Mouse (Mus musculus) small intestine, adult 2 months (tissue): ENCODE results near the gene Cisd3. TPM values are rescaled to one million over a fixed set of nuclear protein-coding genes. Genes with fewer than 3 reads are reported as not detected.

ENCODE experiments used
- H3K27ac ChIP-seq: fragments of 200-500 bp; 2 replicates; pipeline ENCODE4 v1.5.1; 2012; ENCODE audit warnings: low read depth, low read length, control low read depth, inconsistent platforms; ENCODE audit not compliant: insufficient read depth
- H3K27me3 ChIP-seq: fragments of 200-500 bp; 2 replicates; pipeline ENCODE4 v1.6.1; 2012; ENCODE audit warnings: mild to moderate bottlenecking, moderate library complexity, low read length, inconsistent platforms; ENCODE audit not compliant: control insufficient read depth, insufficient read depth
- H3K36me3 ChIP-seq: fragments of 200-500 bp; 2 replicates; pipeline ENCODE4 v1.6.1; 2012; ENCODE audit warnings: mild to moderate bottlenecking, low read length, control low read depth, inconsistent platforms; ENCODE audit not compliant: control insufficient read depth, insufficient read depth
- H3K4me1 ChIP-seq: fragments of 200-500 bp; 2 replicates; pipeline ENCODE4 v1.6.1; 2012; ENCODE audit warnings: low read length, inconsistent platforms, mixed read lengths; ENCODE audit not compliant: control insufficient read depth, insufficient read depth, insufficient read length
- H3K4me3 ChIP-seq: fragments of 200-500 bp; 2 replicates; pipeline ENCODE4 v1.5.1; 2012; ENCODE audit warnings: low read depth, mild to moderate bottlenecking, control low read depth, inconsistent platforms, low read length, moderate library complexity
- CTCF ChIP-seq: fragments of 200-500 bp; IDR thresholded peaks from 2 replicates; pipeline ENCODE4 v1.5.1; 2012; ENCODE audit warnings: low read depth, mild to moderate bottlenecking, control low read depth, inconsistent platforms, low read length, moderate library complexity, mixed read lengths; ENCODE audit not compliant: insufficient replicate concordance, insufficient read length; ENCODE audit errors: extremely low read depth
- POLR2A ChIP-seq: fragments of 200-500 bp; IDR thresholded peaks from 2 replicates; pipeline ENCODE4 v1.6.1; 2012; ENCODE audit warnings: low read depth, mild to moderate bottlenecking, control low read depth, inconsistent platforms, low read length, moderate library complexity
- WGBS: fragments of 180-500 bp; shearing (Covaris S2); methylation state at CpG from one replicate; pipeline ENCODE4 v1.1.7; 2018; 5-methylcytosine and 5-hydroxymethylcytosine counted together
- polyA plus RNA-seq: library from polyadenylated mRNA; depleted of rRNA; stranded (reverse); fragments of >200 nt; gene quantifications from 2 replicates; pipeline ENCODE4 v1.2.3, GENCODE M21; 2012

The Cisd3 gene
- polyA plus RNA-seq, 1 experiment: 249 TPM

GRCm38 (mm10) chr11:97669268-97669667, 16.4 kb upstream of the Cisd3 start:
- no peak overlapping the region for H3K27ac ChIP-seq
- H3K27me3 ChIP-seq: no peaks in the 10 kb centered on the region
- H3K4me1 ChIP-seq: peaks cover 3% of the 10 kb centered on the region; the same call in 1 of the 2 replicates
- no peak for TF ChIP-seq POLR2A
- no peak for TF ChIP-seq CTCF
- H3K36me3 ChIP-seq: peaks cover 50% of the 10 kb centered on the region
- H3K4me3 ChIP-seq: no peak overlapping the region
- 81% methylated on average over 15 of the region's 15 CpGs for WGBS

GRCm38 (mm10) chr11:97669829-97670228, 15.8 kb upstream of the Cisd3 start:
- Histone ChIP-seq H3K4me1 (peaks cover under 1% of the 10 kb centered on the region; the same call in 1 of the 2 replicates), H3K27me3 (no peaks in the 10 kb centered on the region), H3K4me3 (no peak overlapping the region), H3K27ac (no peak overlapping the region), H3K36me3 (peaks cover 56% of the 10 kb centered on the region)
- WGBS: 52% methylated on average over 6 of the region's 6 CpGs
- TF ChIP-seq POLR2A: no peak
- TF ChIP-seq CTCF: no peak

DNA sequence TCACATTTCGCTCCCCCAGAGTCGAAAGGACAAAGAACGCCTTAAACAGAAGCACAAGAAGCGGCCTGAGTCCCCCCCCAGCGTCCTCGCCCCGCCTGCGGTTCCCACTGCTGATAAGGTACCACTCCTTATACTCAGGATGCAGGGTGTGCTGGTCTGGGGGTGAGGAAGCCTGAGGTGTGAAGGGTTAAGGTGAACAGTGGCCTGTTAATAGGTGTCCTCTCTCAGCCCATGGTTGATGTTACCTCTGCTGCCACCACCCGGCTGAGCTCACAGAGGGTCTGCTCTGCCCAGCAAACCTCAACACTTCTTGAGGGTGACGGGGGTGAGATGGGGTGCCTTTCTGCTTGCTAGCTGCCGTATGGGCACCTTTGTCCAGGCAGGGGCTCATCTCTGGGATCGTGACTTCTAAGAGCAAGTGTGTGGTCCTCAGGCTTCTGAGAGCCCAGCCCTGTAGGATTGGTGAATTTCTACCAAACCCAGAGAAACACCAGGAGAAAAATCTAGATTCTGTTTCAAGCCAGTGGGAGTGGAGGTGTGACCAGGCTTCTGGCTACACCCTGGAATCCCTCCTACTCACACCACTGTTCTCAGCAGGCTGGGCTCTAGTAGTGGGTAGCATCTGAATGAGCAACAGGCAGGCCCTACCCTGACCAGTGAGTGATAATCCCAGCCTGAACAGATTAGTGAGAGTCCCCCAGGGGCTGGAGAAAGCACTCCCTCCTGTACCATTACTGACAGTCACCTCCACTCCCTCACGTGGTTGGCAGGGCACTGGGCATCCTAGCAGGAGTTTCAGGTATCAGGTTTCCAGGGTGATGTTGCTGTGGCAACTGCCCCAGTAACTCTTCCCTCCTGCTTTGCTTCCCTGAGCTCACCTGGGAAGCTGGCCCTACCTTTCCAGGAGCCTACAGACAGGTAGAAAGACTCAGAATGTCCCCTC, 15.1 kb upstream of the Cisd3 start:
- WGBS: 78% methylated on average over 13 of the region's 13 CpGs
- no peaks in the 10 kb centered on the region for H3K27me3 ChIP-seq
- peaks cover 61% of the 10 kb centered on the region for H3K36me3 ChIP-seq
- no peaks in the 10 kb centered on the region for H3K4me1 ChIP-seq
- no peak overlapping the region for H3K27ac ChIP-seq
- H3K4me3 ChIP-seq: no peak overlapping the region
- TF ChIP-seq POLR2A (no peak), CTCF (no peak)

GRCm38 (mm10) chr11:97671177-97671527, 14.5 kb upstream of the Cisd3 start:
- Histone ChIP-seq H3K4me1 (no peaks in the 10 kb centered on the region), H3K36me3 (peaks cover 64% of the 10 kb centered on the region), H3K27ac (no peak overlapping the region), H3K4me3 (no peak overlapping the region), H3K27me3 (no peaks in the 10 kb centered on the region)
- TF ChIP-seq POLR2A (no peak), CTCF (no peak)
- whole genome bisulfite sequencing: 76% methylated on average over 2 of the region's 2 CpGs

DNA sequence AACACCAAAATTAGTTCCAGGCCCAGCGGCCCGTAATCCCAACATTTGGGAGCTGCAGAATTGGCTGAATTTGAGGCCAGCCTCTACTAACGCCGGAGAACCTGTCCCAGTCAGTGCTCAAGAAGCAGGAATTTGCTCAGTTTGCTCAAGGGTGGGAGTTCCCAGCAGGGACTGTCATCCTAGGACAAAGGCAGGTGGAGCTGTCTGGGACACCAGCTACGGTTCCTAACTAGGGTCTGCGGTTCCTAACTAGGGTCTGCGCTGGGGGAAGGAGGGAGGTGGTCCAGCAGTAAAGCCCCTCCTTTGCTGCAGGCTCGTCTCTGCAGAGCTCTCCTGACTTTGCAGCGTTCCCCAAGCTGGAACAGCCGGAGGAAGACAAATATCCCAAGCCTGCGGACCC, 12.5 kb upstream of the Cisd3 start:
- Histone ChIP-seq H3K27me3 (no peaks in the 10 kb centered on the region), H3K36me3 (peaks cover 67% of the 10 kb centered on the region), H3K4me3 (no peak overlapping the region), H3K4me1 (no peaks in the 10 kb centered on the region), H3K27ac (no peak overlapping the region)
- 90% methylated on average over 11 of the region's 11 CpGs for WGBS
- TF ChIP-seq POLR2A (no peak), CTCF (no peak)

GRCm38 (mm10) chr11:97676050-97676754, 9.4 kb upstream of the Cisd3 start:
- 91% methylated on average over 15 of the region's 15 CpGs for WGBS
- no peak for TF ChIP-seq POLR2A
- TF ChIP-seq CTCF: no peak
- H3K36me3 ChIP-seq: peaks cover 66% of the 10 kb centered on the region
- H3K27me3 ChIP-seq: no peaks in the 10 kb centered on the region
- H3K4me3 ChIP-seq: no peak overlapping the region
- no peaks in the 10 kb centered on the region for H3K4me1 ChIP-seq
- H3K27ac ChIP-seq: no peak overlapping the region

- Histone ChIP-seq H3K4me1 (no peaks in the 10 kb centered on the region), H3K36me3 (peaks cover 68% of the 10 kb centered on the region), H3K27me3 (no peaks in the 10 kb centered on the region), H3K4me3 (no peak overlapping the region), H3K27ac (no peak overlapping the region)
- TF ChIP-seq POLR2A: no peak
- no peak for TF ChIP-seq CTCF
- 57% methylated on average over 15 of the region's 15 CpGs for WGBS
Measured at GRCm38 (mm10) chr11:97677381-97677780, 8.2 kb upstream of the Cisd3 start.

DNA sequence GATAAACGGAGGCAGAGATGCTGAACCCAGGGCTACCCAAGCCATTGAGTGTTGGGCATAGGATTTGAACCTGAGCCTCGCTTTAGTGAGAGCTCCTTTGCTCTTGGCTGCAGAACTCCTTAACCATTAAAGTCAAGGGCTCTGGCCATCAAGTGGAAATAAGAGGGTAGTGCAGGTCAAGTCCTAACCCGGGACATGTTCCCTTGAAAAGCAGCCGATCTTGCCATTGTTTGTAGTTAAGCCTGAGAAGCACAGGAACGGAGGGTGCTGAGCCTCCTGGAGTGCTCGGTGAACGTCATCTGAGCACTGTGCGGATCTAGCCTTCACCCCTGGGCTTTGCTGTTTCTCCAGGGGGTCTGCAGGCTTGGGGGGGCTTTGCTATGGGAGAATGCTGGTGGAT, 7.8 kb upstream of the Cisd3 start:
- no peaks in the 10 kb centered on the region for H3K27me3 ChIP-seq
- no peak overlapping the region for H3K4me3 ChIP-seq
- H3K36me3 ChIP-seq: peaks cover 65% of the 10 kb centered on the region
- H3K4me1 ChIP-seq: no peaks in the 10 kb centered on the region
- H3K27ac ChIP-seq: no peak overlapping the region
- TF ChIP-seq POLR2A: no peak
- WGBS: 87% methylated on average over 8 of the region's 8 CpGs
